Mouse (Mus musculus) erythroblast, adult 5-6 weeks (primary cell): ENCODE data around the gene Atp5mpl. TPM values are rescaled to one million over a fixed set of nuclear protein-coding genes. Genes with fewer than 3 reads are reported as not detected.

Experiments
- ATAC-seq: replicated peaks from 2 replicates; pipeline ENCODE4 v1.8.0; 2016; ENCODE audit warnings: moderate number of reproducible peaks, mild to moderate bottlenecking, moderate TSS enrichment, inconsistent platforms; ENCODE audit not compliant: poor library complexity, low FRiP score, severe bottlenecking
- total RNA-seq, 2 experiments: library from RNA; stranded (forward) in 1 of 2; stranded (reverse) in 1 of 2; fragments of 150-400 nt in 1 of 2; fragments of 200-764, 138-1000 nt in 1 of 2; gene quantifications; 2 replicates each; pipeline versions ENCODE4 v1.2.3 to v1.2.4; 2015 to 2017; ENCODE audit warnings: low replicate concordance in 2 of 2

The Atp5mpl gene
- total RNA-seq, 2 experiments from 2014 or later: 72.8 to 160 TPM

- ATAC-seq: no peak
Measured at GRCm38 (mm10) chr12:111956173-111956572, 10.6 kb downstream of the Atp5mpl start.

GRCm38 (mm10) chr12:111951701-111952100, 15.1 kb downstream of the Atp5mpl start:
- ATAC-seq: no peak

GRCm38 (mm10) chr12:111950486-111950885, 16.3 kb downstream of the Atp5mpl start:
- ATAC-seq: no peak

- no peak for ATAC-seq
Measured at GRCm38 (mm10) chr12:111946716-111947115, 20.1 kb downstream of the Atp5mpl start.

GRCm38 (mm10) chr12:111945765-111946655, 20.8 kb downstream of the Atp5mpl start:
- peak; percentile 58 for ATAC-seq

GRCm38 (mm10) chr12:111945115-111945514, 21.7 kb downstream of the Atp5mpl start:
- ATAC-seq: 0 out of 2 replicates have a peak, but pooled peaks have one; percentile 18

- peak; percentile 67 for ATAC-seq
Measured at GRCm38 (mm10) chr12:111944065-111944987, 22.5 kb downstream of the Atp5mpl start.

GRCm38 (mm10) chr12:111943421-111944064, 23.2 kb downstream of the Atp5mpl start:
- ATAC-seq: peak; percentile 22; the same call in 1 of the 2 replicates

- ATAC-seq: 0 out of 2 replicates have a peak, but pooled peaks have one; percentile 14
Measured at GRCm38 (mm10) chr12:111938623-111939177, 28.1 kb downstream of the Atp5mpl start.

GRCm38 (mm10) chr12:111936706-111937550, 29.8 kb downstream of the Atp5mpl start:
- no peak for ATAC-seq

- ATAC-seq: no peak
Measured at GRCm38 (mm10) chr12:111933971-111934370, 32.8 kb downstream of the Atp5mpl start.

GRCm38 (mm10) chr12:111933032-111933704, 33.6 kb downstream of the Atp5mpl start:
- peak; percentile 43; the same call in 1 of the 2 replicates for ATAC-seq

- ATAC-seq: no peak
Measured at GRCm38 (mm10) chr12:111932513-111932912, 34.3 kb downstream of the Atp5mpl start.

- ATAC-seq: no peak
Measured at GRCm38 (mm10) chr12:111931411-111932025, 35.3 kb downstream of the Atp5mpl start.

- ATAC-seq: no peak
Measured at GRCm38 (mm10) chr12:111928411-111928966, 38.3 kb downstream of the Atp5mpl start.

- no peak for ATAC-seq
Measured at GRCm38 (mm10) chr12:111927338-111927737, 39.4 kb downstream of the Atp5mpl start.

GRCm38 (mm10) chr12:111923117-111923516, 43.7 kb downstream of the Atp5mpl start:
- ATAC-seq: peak; percentile 95
